In genomic region chr4:133545272-133546231, GRCm38 (mm10) we compare ENCODE assay signal across 8 mouse cellular contexts. TPM values are rescaled to one million over a fixed set of nuclear protein-coding genes. Genes with fewer than 3 reads are reported as not detected.
A peak's percentile ranks its signal among the peaks of the same experiment; 100 is the strongest.
DNase-seq lines count a peak whose midpoint lies in the region; ATAC-seq and TF ChIP-seq lines count a peak whose summit lies in the region.

TSS of gene Nudc (minus strand) at chr4:133545996.

- peak within 1 kb of the TSS; percentile 96 for H3K4me2 ChIP-seq in CH12.LX (ENCODE audit: insufficient read depth, low read depth, poor library complexity, severe bottlenecking)
- peak within 1 kb of the TSS; percentile 88 for H3K4me2 ChIP-seq in forebrain, embryonic 11.5 days (ENCODE audit: low read depth, low read length, severe bottlenecking)
- peak within 1 kb of the TSS; percentile 94 for H3K4me2 ChIP-seq in heart, embryonic 16.5 days (ENCODE audit: low read depth, low read length)
- H3K4me2 ChIP-seq in liver, embryonic 15.5 days, result peak within 1 kb of the TSS; percentile 80
- peak within 1 kb of the TSS; percentile 65 for H3K4me2 ChIP-seq in neural tube, embryonic 12.5 days (replicated peaks)

- H3K9ac ChIP-seq in CH12.LX (ENCODE audit: insufficient read depth, low read depth), result peak within 1 kb of the TSS; percentile 90
- H3K9ac ChIP-seq in forebrain, embryonic 11.5 days (ENCODE audit: low read length), result peak within 1 kb of the TSS; percentile 89
- peak within 1 kb of the TSS; percentile 92 for H3K9ac ChIP-seq in heart, embryonic 16.5 days (ENCODE audit: low read length)
- peak within 1 kb of the TSS; percentile 87 for H3K9ac ChIP-seq in liver, embryonic 15.5 days
- peak within 1 kb of the TSS; percentile 81 for H3K9ac ChIP-seq in neural tube, embryonic 12.5 days

- H3K4me1 ChIP-seq in CH12.LX (ENCODE audit: control insufficient read depth in 1 of 2, insufficient read depth in 2 of 2), result peaks cover 8 to 35% of the 10 kb centered on the region in 2 experiments
- H3K4me1 ChIP-seq in forebrain, embryonic 11.5 days (replicated peaks; ENCODE audit: control insufficient read depth, insufficient read depth, low read length), result peaks cover 9% of the 10 kb centered on the region
- H3K4me1 ChIP-seq in heart, embryonic 16.5 days (ENCODE audit: control insufficient read depth, insufficient read depth, low read length), result peaks cover 14% of the 10 kb centered on the region
- peaks cover 23% of the 10 kb centered on the region for H3K4me1 ChIP-seq in liver, embryonic 15.5 days (replicated peaks)
- peaks cover 14% of the 10 kb centered on the region for H3K4me1 ChIP-seq in neural tube, embryonic 12.5 days

- TF ChIP-seq EP300 in CH12.LX (IDR thresholded peaks at IDR 0.05; ENCODE audit: low read length), result no peak

- TF ChIP-seq POLR2A in CH12.LX (IDR thresholded peaks at IDR 0.05; ENCODE audit: low read depth, low read length), result peak; percentile 96

- peaks cover 20 to 37% of the 10 kb centered on the region in 2 experiments for H3K36me3 ChIP-seq in CH12.LX (replicated peaks in 1 of 2; ENCODE audit: control insufficient read depth in 1 of 2, insufficient read depth in 1 of 2, low read length in 1 of 2)
- no peaks in the 10 kb centered on the region for H3K36me3 ChIP-seq in forebrain, embryonic 11.5 days (ENCODE audit: control insufficient read depth, insufficient read depth, low read length)
- H3K36me3 ChIP-seq in heart, embryonic 16.5 days (ENCODE audit: control insufficient read depth, insufficient read depth), result peaks cover 6% of the 10 kb centered on the region; the same call in 1 of the 2 replicates
- H3K36me3 ChIP-seq in liver, embryonic 15.5 days (replicated peaks), result peaks cover 30% of the 10 kb centered on the region
- peaks cover 24% of the 10 kb centered on the region for H3K36me3 ChIP-seq in neural tube, embryonic 12.5 days

- peaks cover 5% of the 10 kb centered on the region for H3K9me3 ChIP-seq in CH12.LX (replicated peaks; ENCODE audit: low read length)
- no peaks in the 10 kb centered on the region for H3K9me3 ChIP-seq in forebrain, embryonic 11.5 days (ENCODE audit: control insufficient read depth, low read length)
- H3K9me3 ChIP-seq in heart, embryonic 16.5 days (replicated peaks; ENCODE audit: control insufficient read depth, low read length), result peaks cover 2% of the 10 kb centered on the region; the same call in 1 of the 2 replicates
- H3K9me3 ChIP-seq in liver, embryonic 15.5 days (replicated peaks), result no peaks in the 10 kb centered on the region
- H3K9me3 ChIP-seq in neural tube, embryonic 12.5 days, result no peaks in the 10 kb centered on the region

- in situ Hi-C loops in CH12.LX (cut with MboI; ENCODE audit: low pct_ligation_motif_present, low pct_unique_long_range_greater_than_20kb, low sequenced_read_pairs), result no loop called here

- no peak for TF ChIP-seq CTCF in CH12.LX (conservative IDR thresholded peaks at IDR 0.05 in 1 of 2, IDR thresholded peaks at IDR 0.05 in 1 of 2; ENCODE audit: low read depth in 2 of 2, low read length in 2 of 2)

- peak; percentile 98 for ATAC-seq in forebrain, embryonic 11.5 days (replicated peaks; ENCODE audit: low FRiP score)
- ATAC-seq in heart, embryonic 16.5 days (replicated peaks; ENCODE audit: extremely low read depth, insufficient read depth, low FRiP score), result peak; percentile 99
- peak; percentile 99 for ATAC-seq in liver, embryonic 15.5 days (ENCODE audit: insufficient read depth)
- ATAC-seq in neural tube, embryonic 12.5 days (ENCODE audit: low FRiP score, low read depth), result peak; percentile 97

- TF ChIP-seq RAD21 in CH12.LX (IDR thresholded peaks at IDR 0.05; ENCODE audit: low read depth, low read length), result no peak

- H3K27me3 ChIP-seq in CH12.LX (replicated peaks), result no peaks in the 10 kb centered on the region
- no peaks in the 10 kb centered on the region for H3K27me3 ChIP-seq in forebrain, embryonic 11.5 days (ENCODE audit: control insufficient read depth, insufficient read depth, low read length)
- no peaks in the 10 kb centered on the region for H3K27me3 ChIP-seq in heart, embryonic 16.5 days (ENCODE audit: control insufficient read depth, insufficient read depth, low read length)
- H3K27me3 ChIP-seq in liver, embryonic 15.5 days, result no peaks in the 10 kb centered on the region
- no peaks in the 10 kb centered on the region for H3K27me3 ChIP-seq in neural tube, embryonic 12.5 days (replicated peaks)

- under 1% methylated on average over 71 of the region's 77 CpGs for WGBS in forebrain, embryonic 11.5 days
- under 1% methylated on average over 77 of the region's 77 CpGs for WGBS in heart, embryonic 16.5 days
- WGBS in liver, embryonic 15.5 days (ENCODE audit: insufficient replicate concordance), result under 1% methylated on average over 77 of the region's 77 CpGs
- under 1% methylated on average over 77 of the region's 77 CpGs for WGBS in neural tube, embryonic 12.5 days

- peak within 1 kb of the TSS; percentile 92 to 98 (median 96) for H3K4me3 ChIP-seq in CH12.LX (replicated peaks in 1 of 3; ENCODE audit: low read depth in 2 of 3, low read length in 2 of 3, poor library complexity in 1 of 3)
- peak within 1 kb of the TSS; percentile 95 for H3K4me3 ChIP-seq in forebrain, embryonic 11.5 days (ENCODE audit: low read depth, low read length)
- peak within 1 kb of the TSS; percentile 95 for H3K4me3 ChIP-seq in heart, embryonic 16.5 days (ENCODE audit: low read length)
- H3K4me3 ChIP-seq in liver, embryonic 15.5 days (replicated peaks), result peak within 1 kb of the TSS; percentile 95
- H3K4me3 ChIP-seq in neural tube, embryonic 12.5 days, result peak within 1 kb of the TSS; percentile 91

- DNase-seq in CH12.LX (ENCODE audit: extremely low read depth), result peak; percentile 97
- DNase-seq in c-Kit-positive CD71-positive TER-119-negative erythroid progenitor cells, embryonic 14.5 days (ENCODE audit: low read depth), result peak; percentile 96
- DNase-seq in forebrain, embryonic 11.5 days (ENCODE audit: low spot score), result peak; percentile 97
- peak; percentile 98 for DNase-seq in kidney, postnatal 36 days
- peak; percentile 93 for DNase-seq in telencephalon, adult 2 months (ENCODE audit: low read depth, low spot score)

- dilution Hi-C loops in CH12.LX (cut with MboI; ENCODE audit: extremely low pct_ligation_motif_present, extremely low pct_unique_long_range_greater_than_20kb, low sequenced_read_pairs), result no loop called here

- peaks cover 51% of the 10 kb centered on the region for H3K79me2 ChIP-seq in CH12.LX (replicated peaks; ENCODE audit: control insufficient read depth, extremely low read depth, insufficient read depth, poor library complexity, severe bottlenecking)

- H3K27ac ChIP-seq in CH12.LX (ENCODE audit: insufficient read depth, low read depth), result 0 out of 2 replicates have a peak within 1 kb of the TSS, but pooled peaks have one; percentile 16
- H3K27ac ChIP-seq in forebrain, embryonic 11.5 days (ENCODE audit: low read depth, low read length), result peak within 1 kb of the TSS; percentile 63; the same call in 1 of the 2 replicates
- H3K27ac ChIP-seq in heart, embryonic 16.5 days (ENCODE audit: low read length), result peak within 1 kb of the TSS; percentile 71
- peak within 1 kb of the TSS; percentile 70 for H3K27ac ChIP-seq in liver, embryonic 15.5 days (replicated peaks)
- H3K27ac ChIP-seq in neural tube, embryonic 12.5 days, result no peak within 1 kb of the TSS

TF ChIP-seq in CH12.LX, 34 proteins besides CTCF, POLR2A, EP300 and RAD21 (continues in another document):
- no peak; the same call in 1 of the 2 replicates for TF ChIP-seq E2F4 (IDR thresholded peaks at IDR 0.05; ENCODE audit: insufficient replicate concordance, low read depth, low read length)
- 0 out of 2 replicates have a peak, but pooled peaks have one; percentile 8 for TF ChIP-seq BHLHE40 (IDR thresholded peaks at IDR 0.05; ENCODE audit: low read depth, low read length)
- peak; percentile 72 for TF ChIP-seq MAX (IDR thresholded peaks at IDR 0.05; ENCODE audit: low read length)
- no peak for TF ChIP-seq USF1 (IDR thresholded peaks at IDR 0.05; ENCODE audit: low read depth, low read length)
- 0 out of 2 replicates have a peak, but pooled peaks have one; percentile 39 for TF ChIP-seq CHD2 (IDR thresholded peaks at IDR 0.05; ENCODE audit: low read length)
- no peak for TF ChIP-seq RCOR1 (conservative IDR thresholded peaks at IDR 0.05; ENCODE audit: low read depth, low read length)
- TF ChIP-seq CHD1 (IDR thresholded peaks at IDR 0.05; ENCODE audit: low read depth, low read length), result no peak
- no peak for TF ChIP-seq ZC3H11A (IDR thresholded peaks at IDR 0.05; ENCODE audit: low read depth, low read length)
- TF ChIP-seq NRF1 (IDR thresholded peaks at IDR 0.05; ENCODE audit: low read depth, low read length), result 0 out of 2 replicates have a peak, but pooled peaks have one; percentile 15
- peak; percentile 61; the same call in 1 of the 2 replicates for TF ChIP-seq TCF12 (IDR thresholded peaks at IDR 0.05; ENCODE audit: low read depth, low read length)
- no peak for TF ChIP-seq MAZ (IDR thresholded peaks at IDR 0.05; ENCODE audit: low read depth, low read length)
- no peak for TF ChIP-seq JUN (IDR thresholded peaks at IDR 0.05; ENCODE audit: insufficient read depth, low read depth, low read length)
- no peak for TF ChIP-seq JUND (conservative IDR thresholded peaks at IDR 0.05; ENCODE audit: low read depth, low read length)
- peak; percentile 70 for TF ChIP-seq NELFE (IDR thresholded peaks at IDR 0.05; ENCODE audit: low read depth, low read length)
- no peak for TF ChIP-seq SMC3 (IDR thresholded peaks at IDR 0.05; ENCODE audit: low read depth, low read length)
- no peak for TF ChIP-seq UBTF (IDR thresholded peaks at IDR 0.05; ENCODE audit: low read depth, low read length)
- TF ChIP-seq ZNF384 (IDR thresholded peaks at IDR 0.05; ENCODE audit: low read depth, low read length), result no peak
- no peak for TF ChIP-seq PAX5 (IDR thresholded peaks at IDR 0.05; ENCODE audit: low read length)
- 0 out of 2 replicates have a peak, but pooled peaks have one; percentile 56 for TF ChIP-seq KAT2A (IDR thresholded peaks at IDR 0.05; ENCODE audit: insufficient replicate concordance, low read length)
- TF ChIP-seq MXI1 (IDR thresholded peaks at IDR 0.05; ENCODE audit: low read depth, low read length), result peak; percentile 81
- 0 out of 2 replicates have a peak, but pooled peaks have one; percentile 16 for TF ChIP-seq IRF4 (IDR thresholded peaks at IDR 0.05; ENCODE audit: low read depth, low read length)
- no peak for TF ChIP-seq ETS1 (conservative IDR thresholded peaks at IDR 0.05; ENCODE audit: low read depth, low read length)

RNA-seq across cellular contexts. Expression of gene Nudc, which starts in this region (rescaled TPM):
- 408 and 453 TPM in 2 replicates for total RNA-seq in CH12.LX (2012; rRNA removed)
- 199 and 206 TPM in 2 replicates for total RNA-seq in CH12.LX (2014; rRNA removed)
- polyA plus RNA-seq in CH12.LX (2012; ENCODE audit: insufficient read length, low read depth), result 718 and 764 TPM in 2 replicates
- 348 and 363 TPM in 2 replicates for polyA plus RNA-seq in forebrain, embryonic 11.5 days (2014; fragmentation: Nextera tagmentation; extraction: Ambion mirVana)
- polyA plus RNA-seq in heart, embryonic 16.5 days (2015; fragmentation: Nextera tagmentation; extraction: Ambion mirVana), result 209 and 234 TPM in 2 replicates
- 116 TPM in 2 replicates for polyA plus RNA-seq in liver, embryonic 15.5 days (2015; fragmentation: Nextera tagmentation; extraction: Ambion mirVana)
- polyA plus RNA-seq in neural tube, embryonic 12.5 days (2016; fragmentation: Nextera tagmentation; extraction: Ambion mirVana), result 335 and 339 TPM in 2 replicates
